Mouse (Mus musculus) heart, postnatal 10 days (tissue): ENCODE measurements at regions not wholly inside any gene's neighbourhood (a gene's known extent, or its start where the extent isn't known, plus 50 kb on each side); places are given as distances from the start of the nearest gene placed in this dataset.

Experiments used
- DNase-seq, 2 experiments: peaks; one replicate each; pipeline ENCODE4 v3.0.0; 2021
- intact Hi-C: fragments of 180-260 bp; cut with DNase I; formaldehyde crosslinking; loops from one replicate; pipeline ENCODE4 v1.15.1; 2025

- intact Hi-C loops: no loop called here
- DNase-seq: no peak
These were observed 166.6 kb downstream of the Dact1 start for GRCm38 (mm10) chr12:71476238-71476637.

- no peak for DNase-seq
- intact Hi-C loops: no loop called here
These were observed 168.0 kb downstream of the Dact1 start for GRCm38 (mm10) chr12:71477691-71478090.

DNA sequence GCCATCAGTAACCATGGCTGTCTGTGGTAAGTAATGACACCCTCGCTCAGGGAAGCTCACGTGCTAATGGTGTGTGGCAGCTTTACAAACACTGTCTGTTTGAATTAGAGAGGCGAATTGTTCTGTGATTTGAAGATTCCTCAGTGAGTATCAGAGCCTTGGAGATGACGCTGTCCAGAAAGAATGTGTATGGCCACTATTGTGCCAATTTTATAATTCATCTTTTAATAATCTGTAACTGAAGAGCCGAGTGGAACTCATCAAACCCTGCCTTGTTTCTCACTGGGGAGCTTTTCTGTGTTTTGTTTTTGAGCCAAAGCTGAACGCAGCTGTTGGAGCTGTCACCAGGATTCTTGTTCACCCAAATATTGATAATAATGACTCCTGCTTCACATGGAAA is 171.7 kb downstream of the Dact1 start:
- intact Hi-C loops: no loop called here
- DNase-seq: peak; percentile 55 to 59

DNA sequence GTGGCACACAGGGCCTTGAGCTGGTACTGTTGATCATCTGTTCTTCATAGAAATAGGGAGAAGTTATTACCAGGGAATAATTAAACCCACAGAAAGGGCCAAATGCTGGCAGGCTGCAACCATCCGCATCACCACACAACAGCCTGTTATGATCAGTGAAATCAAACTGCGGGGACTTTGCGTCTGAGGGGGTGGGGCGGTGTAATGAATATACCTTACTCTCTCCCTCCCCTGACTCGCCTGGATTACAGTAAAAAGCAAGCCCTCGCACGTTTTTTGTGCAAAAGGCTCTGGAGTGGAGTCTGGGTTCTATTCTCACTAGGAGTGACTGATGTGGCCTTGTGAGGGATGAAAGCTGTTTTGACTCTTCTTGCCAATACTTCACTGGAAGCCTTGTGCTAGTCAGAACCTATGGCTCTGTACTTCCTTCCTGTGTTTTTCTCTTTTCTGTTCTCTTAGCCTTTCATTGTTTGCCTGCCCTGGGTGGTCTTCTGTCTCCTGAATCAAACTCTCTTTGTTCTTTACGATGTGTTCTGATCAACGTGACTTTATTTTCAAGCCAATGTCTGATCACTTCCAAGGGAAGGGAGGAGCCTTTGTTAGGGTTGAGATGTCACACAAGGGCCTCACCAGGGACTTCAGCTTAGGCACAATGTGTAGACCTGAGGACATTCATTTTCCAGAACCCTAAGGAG is 172.4 kb downstream of the Dact1 start:
- DNase-seq: peak in 1 of 2 experiments; percentile 32
- intact Hi-C loops: no loop called here

DNA sequence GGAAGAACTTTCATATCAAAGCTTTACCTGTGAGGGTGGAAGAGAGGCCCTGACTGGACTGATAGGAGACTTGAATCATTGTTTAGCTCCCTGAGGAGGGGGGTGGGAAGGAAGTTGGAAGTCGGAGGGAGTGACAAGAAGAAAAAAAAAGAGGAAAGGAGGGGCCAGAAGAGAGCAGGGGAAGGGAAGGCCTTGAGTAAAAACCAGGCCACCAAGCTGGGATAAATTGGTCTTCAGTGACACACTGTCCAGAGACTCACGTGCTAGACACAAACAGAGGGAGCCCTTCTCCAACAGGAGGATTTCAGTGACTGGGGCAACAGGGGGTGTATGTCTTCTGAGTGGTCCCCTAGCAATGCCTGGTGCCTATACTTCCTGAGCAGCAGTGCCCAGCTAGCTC is 172.9 kb downstream of the Dact1 start:
- intact Hi-C loops: no loop called here

DNA sequence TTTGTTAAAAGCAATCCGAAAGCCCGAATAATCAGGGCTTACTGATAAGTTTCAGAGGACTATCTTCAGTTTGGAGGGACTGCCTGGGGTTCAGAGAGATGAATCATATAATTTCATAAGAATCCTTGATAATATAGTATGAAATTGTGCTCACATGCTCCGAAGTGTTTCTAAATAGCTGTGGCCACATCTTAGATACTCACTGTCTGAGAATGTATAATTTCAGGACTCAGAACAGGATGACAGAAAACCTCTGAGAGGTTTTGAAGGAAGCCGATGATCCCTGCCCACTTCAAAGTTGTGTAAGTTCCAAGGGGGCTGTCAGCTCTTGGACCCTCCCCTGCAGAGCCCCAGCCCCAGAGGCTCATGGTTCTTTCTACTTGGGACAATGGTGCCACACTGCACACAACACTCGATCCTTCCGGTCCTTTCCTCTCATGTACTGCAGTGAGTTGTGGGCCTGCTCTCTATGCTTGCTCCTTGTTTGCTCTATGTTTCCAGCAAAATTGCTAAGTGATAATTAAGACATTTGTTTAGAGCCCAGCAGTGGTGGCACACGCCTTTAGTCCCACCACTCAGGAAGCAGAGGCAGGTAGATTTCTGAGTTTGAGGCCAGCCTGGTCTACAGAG is 174.0 kb downstream of the Dact1 start:
- intact Hi-C loops: no loop called here
- DNase-seq: no peak

More for the DNA sequence above, 172.9 kb downstream of the Dact1 start:
- no peak for DNase-seq

GRCm38 (mm10) chr12:71484286-71484685 is 174.6 kb downstream of the Dact1 start:
- intact Hi-C loops: no loop called here
- no peak for DNase-seq

DNA sequence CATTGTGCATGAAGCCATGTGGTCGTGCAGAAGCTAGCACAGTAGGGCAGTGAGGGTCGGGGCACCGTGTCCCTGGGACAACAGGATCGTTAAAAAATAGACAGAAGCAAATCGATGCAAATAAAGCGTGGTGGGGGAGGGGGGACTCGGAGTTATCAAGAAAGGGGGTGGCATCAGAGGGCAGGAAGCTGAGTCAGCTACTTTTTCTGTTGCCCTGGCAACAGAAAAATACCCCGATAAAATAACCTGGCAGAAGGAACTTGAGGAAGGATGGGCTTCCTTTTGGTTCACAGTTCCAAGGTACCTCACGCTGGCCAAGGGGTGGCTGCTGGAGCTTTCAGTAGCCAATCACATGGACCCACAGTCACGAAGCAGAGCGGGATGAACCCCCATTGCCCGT is 176.4 kb downstream of the Dact1 start:
- no peak for DNase-seq
- intact Hi-C loops: no loop called here

- no peak for DNase-seq
- intact Hi-C loops: no loop called here
These were observed 178.1 kb downstream of the Dact1 start for GRCm38 (mm10) chr12:71487591-71488435.

DNA sequence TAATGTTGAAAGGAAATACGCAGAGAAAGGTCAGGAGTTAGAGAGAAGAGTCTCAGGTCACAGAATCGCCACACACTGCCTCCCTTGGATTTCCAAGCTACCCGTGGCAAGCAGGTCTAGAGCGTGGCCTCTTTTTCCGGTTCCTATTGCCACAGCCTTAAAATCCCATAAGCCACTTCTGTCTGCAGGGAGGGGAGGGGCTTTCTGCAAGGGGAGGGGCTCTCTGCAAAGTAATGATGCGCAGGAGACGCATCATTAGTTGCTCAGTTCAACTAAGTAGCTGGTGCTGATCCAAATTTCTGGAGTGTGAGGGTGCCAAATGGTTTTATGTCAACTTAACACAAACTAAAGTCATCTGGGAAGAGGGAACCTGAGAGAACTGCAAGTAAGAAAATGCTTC is 179.6 kb downstream of the Dact1 start:
- no peak for DNase-seq
- intact Hi-C loops: no loop called here

- no peak for DNase-seq
- intact Hi-C loops: loop anchor here (5.0 kb wide), 2 partner anchors 183 to 298 kb away; no protein-coding TSS in a partner anchor
These were observed 185.2 kb downstream of the Dact1 start for GRCm38 (mm10) chr12:71494803-71495293.

DNA sequence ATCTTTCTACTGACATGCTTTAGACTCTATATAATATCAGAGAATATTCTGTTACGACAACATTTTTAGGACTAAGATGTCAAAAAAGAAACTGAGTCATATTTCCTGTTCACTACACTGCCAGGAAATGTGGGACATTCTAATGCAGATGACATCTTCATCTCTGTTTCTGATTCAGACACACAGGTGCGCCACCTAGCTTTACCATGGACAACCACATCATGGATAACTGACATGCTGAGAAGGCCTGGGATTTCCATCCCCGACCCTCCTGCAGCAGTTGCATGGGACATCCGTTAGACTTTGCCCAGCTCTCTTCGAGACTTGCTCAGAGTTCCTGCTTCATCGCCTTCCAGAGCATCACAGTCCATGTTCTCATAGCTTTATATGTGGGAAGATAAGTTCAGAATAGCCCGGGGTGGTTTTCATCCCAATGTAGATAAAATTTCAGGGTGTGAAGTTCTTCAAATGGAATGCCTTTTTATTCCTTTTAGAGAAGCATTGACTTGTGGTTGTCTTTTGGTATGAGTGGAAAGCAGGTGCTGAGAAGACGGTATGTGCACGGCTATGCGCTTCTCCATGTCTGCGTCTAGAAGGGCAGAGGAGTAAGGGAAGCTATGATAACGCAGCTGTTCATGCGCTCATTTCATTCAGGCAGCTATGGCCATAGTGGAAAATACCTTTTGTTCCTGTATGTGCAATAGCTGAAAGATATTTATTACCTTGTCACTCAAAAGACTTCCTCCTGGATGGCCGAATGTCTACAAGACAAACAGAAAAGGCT is 188.8 kb downstream of the Dact1 start:
- intact Hi-C loops: loop anchor here (5.0 kb wide), 2 partner anchors 186 to 301 kb away; no protein-coding TSS in a partner anchor
- DNase-seq: no peak

DNA sequence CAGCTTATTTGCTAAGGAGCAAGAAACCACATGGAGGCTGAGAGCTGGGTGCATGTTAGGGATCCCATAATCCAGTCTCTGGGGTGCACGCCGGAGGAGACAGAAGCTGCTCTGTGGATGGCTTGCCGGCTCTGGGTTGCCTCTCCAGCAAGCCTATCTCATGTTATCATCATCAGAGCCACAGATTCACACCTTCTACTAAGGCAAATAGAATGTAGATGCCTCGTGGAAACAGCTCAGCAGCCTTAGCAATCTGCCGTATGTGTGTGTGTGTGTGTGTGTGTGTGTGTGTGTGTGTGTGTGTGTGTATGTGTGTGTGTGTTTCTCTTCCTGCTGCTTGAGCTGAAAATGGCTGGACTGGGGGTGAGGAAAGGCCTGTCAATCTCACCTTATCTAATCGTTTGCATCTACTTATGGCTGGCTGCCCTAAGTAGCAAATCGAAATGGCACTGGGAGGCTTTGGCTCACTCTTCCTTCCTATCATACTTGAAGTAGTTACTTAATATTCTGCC is 191.7 kb downstream of the Dact1 start:
- intact Hi-C loops: no loop called here
- no peak for DNase-seq

DNA sequence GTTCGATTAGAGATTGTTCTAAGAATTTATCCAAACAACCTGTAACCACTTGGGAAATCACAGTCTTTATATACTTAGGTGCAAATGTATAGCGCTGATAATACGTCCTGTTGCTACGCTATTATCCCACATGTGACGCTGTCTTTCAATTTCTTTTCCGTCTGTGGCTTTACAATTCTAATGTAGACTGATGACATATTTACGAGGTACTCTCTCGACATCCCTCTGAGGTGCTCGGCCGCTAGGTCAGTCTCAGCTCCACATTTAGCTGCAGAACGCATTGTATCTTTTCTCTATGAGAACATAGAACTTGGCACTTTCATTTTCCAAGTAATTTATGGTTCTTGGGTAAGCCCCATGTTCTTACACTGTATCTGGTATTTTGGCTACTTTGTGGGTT is 193.6 kb downstream of the Dact1 start:
- intact Hi-C loops: no loop called here
- DNase-seq: no peak

GRCm38 (mm10) chr12:71506206-71506605 is 196.5 kb downstream of the Dact1 start:
- DNase-seq: no peak
- intact Hi-C loops: no loop called here

DNA sequence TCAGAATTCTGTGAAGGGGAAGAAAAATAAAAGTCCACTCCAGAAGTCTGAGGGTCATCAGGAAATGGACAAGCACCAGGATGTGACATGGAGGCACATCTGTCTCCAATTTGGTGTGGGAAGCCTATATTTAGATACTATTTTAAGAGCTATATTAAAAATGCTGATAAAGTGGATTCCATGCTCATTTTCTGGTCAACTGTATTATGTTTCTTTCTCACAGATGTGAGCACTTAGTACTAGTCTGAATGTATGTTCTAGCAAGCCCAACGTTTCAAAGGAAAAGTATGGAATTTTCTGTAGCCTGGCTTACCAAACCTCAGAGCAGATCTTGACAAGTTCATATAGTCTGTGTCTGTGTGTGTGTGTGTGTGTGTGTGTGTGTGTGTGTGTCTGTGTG is 197.0 kb downstream of the Dact1 start:
- DNase-seq: no peak
- intact Hi-C loops: no loop called here

GRCm38 (mm10) chr12:71512915-71513612 is 203.4 kb downstream of the Dact1 start:
- intact Hi-C loops: no loop called here
- DNase-seq: no peak

DNA sequence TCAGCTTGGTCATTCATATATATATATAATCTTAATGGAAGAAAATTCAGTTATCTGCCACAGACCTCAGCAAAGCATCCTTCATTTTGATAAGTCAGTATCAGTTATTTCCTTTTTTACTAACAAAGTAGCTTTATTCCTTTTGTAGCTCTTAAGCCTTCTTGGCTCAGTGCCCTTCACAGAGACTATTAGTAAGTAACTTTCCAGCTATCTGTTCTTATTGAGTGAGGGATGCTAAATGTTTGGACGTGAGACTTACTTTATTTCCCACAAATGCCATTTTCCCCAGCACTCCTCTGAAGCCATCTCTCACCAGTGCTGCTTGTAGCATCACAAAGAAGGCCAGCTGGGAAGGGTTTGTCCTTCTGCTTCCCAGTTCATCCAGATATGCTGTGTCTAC is 209.8 kb downstream of the Dact1 start:
- intact Hi-C loops: no loop called here
- no peak for DNase-seq

GRCm38 (mm10) chr12:71521936-71522335 is 212.3 kb downstream of the Dact1 start:
- intact Hi-C loops: no loop called here
- DNase-seq: no peak

- intact Hi-C loops: no loop called here
These were observed 212.8 kb downstream of the Dact1 start for GRCm38 (mm10) chr12:71522451-71522850.

More at GRCm38 (mm10) chr12:71522451-71522850, 212.8 kb downstream of the Dact1 start:
- no peak for DNase-seq
